Mouse (Mus musculus) v-Abl transformed pro-B cells (cell line): ENCODE results near the gene Stag3.

Experiments
- in situ Hi-C, 2 experiments: fragments of 400-800 bp; cut with MboI; formaldehyde crosslinking; loops; one replicate each; pipeline ENCODE4 v1.15.1; 2025; ENCODE audit not compliant: unreplicated experiment in 2 of 2

Stag3 gene

GRCm38 (mm10) chr5:138265712-138266111 is 14.3 kb upstream of the Stag3 start:
- in situ Hi-C loops, result no loop called here

GRCm38 (mm10) chr5:138267114-138267513 is 12.9 kb upstream of the Stag3 start:
- in situ Hi-C loops, result no loop called here

- in situ Hi-C loops, result no loop called here
Observed at GRCm38 (mm10) chr5:138268980-138269379, 11.1 kb upstream of the Stag3 start.

- in situ Hi-C loops, result no loop called here
Observed at GRCm38 (mm10) chr5:138271232-138271631, 8.8 kb upstream of the Stag3 start.

- in situ Hi-C loops, result no loop called here
Observed at GRCm38 (mm10) chr5:138272409-138272923, 7.6 kb upstream of the Stag3 start, which contains the start of gene Gal3st4. Gal3st4 (minus strand) TSS chr5:138272840.

- in situ Hi-C loops, result no loop called here
Observed at GRCm38 (mm10) chr5:138274186-138274585, 5.9 kb upstream of the Stag3 start.

- in situ Hi-C loops, result no loop called here
Observed at GRCm38 (mm10) chr5:138275216-138276050, 4.6 kb upstream of the Stag3 start.

GRCm38 (mm10) chr5:138277994-138278393 is 2.0 kb upstream of the Stag3 start:
- in situ Hi-C loops, result no loop called here

GRCm38 (mm10) chr5:138280425-138280768 is 357 bp downstream of the Stag3 start:
- in situ Hi-C loops, result no loop called here

- in situ Hi-C loops, result no loop called here
Observed at GRCm38 (mm10) chr5:138280829-138281228, 789 bp downstream of the Stag3 start.

- in situ Hi-C loops, result no loop called here
Observed at GRCm38 (mm10) chr5:138281798-138282197, 1.8 kb downstream of the Stag3 start.

GRCm38 (mm10) chr5:138283540-138283939 is 3.5 kb downstream of the Stag3 start:
- in situ Hi-C loops, result no loop called here

- in situ Hi-C loops, result no loop called here
Observed at GRCm38 (mm10) chr5:138287861-138288260, 7.8 kb downstream of the Stag3 start.

GRCm38 (mm10) chr5:138291638-138292037 is 11.6 kb downstream of the Stag3 start:
- in situ Hi-C loops, result loop anchor here in 1 of 2 experiments (10.0 kb wide), 1 partner anchor 163 kb away; no protein-coding TSS in a partner anchor

GRCm38 (mm10) chr5:138294158-138294557 is 14.1 kb downstream of the Stag3 start:
- in situ Hi-C loops, result loop anchor here in 1 of 2 experiments (10.0 kb wide), 1 partner anchor 161 kb away; no protein-coding TSS in a partner anchor

- in situ Hi-C loops, result loop anchor here in 1 of 2 experiments (10.0 kb wide), 1 partner anchor 155 kb away; no protein-coding TSS in a partner anchor
Observed at GRCm38 (mm10) chr5:138299613-138300012, 19.6 kb downstream of the Stag3 start.

- in situ Hi-C loops, result no loop called here
Observed at GRCm38 (mm10) chr5:138312795-138313194, 32.8 kb downstream of the Stag3 start.

GRCm38 (mm10) chr5:138341661-138342060 is 61.6 kb downstream of the Stag3 start, which contains the start of gene Pvrig:
Pvrig (plus strand) TSS chr5:138341961.
- in situ Hi-C loops, result no loop called here

GRCm38 (mm10) chr5:138343216-138343615 is 63.2 kb downstream of the Stag3 start:
- in situ Hi-C loops, result no loop called here
